Mouse (Mus musculus) lung, adult 18-20 months (tissue): Measurements from ENCODE around the gene Cdc34.

Source experiments
- DNase-seq, 2 experiments: peaks; one replicate each; pipeline ENCODE4 v3.0.0; 2022; ENCODE audit warnings: mixed read lengths in 2 of 2

Cdc34 gene

DNA sequence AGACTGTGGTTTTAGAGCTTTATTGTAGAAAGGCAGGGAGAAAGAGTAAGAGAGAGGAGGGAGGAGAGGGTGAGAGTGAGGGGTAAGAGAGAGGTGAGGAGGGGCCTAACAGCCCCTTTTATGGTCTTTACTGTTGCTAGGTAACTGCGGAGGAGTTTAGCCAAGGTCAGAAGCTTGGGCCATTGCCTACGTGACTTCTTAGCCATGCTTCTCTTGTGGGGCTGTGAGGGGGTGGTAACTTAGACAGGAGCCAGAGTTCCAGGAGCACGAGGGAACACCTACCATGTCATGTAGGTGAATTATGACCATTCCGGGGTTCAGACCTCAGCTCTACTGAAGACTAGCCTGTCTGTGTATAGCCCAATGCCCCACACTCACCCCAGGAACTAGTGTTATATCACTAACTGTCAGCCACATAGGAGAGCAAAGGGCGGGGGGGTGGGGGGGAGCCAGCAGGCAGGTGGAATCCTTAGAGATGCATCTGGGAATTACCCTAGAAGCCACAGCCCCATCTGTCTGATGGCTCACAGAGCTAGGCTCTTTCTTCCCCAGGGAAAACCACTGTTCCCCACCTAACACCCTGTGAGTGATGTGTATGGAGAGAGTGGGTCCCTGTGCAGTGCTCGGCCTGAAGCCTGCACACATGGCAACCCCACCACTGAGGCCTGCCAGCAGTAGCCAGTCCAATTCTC is 10.5 kb upstream of the Cdc34 start:
- no peak for DNase-seq

DNA sequence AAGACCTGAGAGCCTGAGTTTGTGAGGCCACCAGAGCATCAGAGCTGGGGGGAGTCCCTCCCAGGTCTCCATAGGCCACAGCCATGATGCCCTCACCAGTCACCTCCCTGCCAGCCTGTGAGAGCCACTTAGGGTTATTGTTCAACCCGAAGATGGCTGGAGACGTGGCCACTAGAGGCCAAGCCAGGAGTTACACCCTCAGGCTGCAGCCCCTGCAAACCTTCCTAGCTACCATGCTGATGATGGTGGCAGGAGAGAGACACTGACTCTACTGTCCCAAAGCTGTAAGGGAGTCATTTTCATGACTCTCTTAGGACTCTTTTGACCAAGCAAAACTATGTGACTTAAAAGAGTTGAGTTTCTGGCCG is 9.9 kb upstream of the Cdc34 start:
- DNase-seq: no peak

DNA sequence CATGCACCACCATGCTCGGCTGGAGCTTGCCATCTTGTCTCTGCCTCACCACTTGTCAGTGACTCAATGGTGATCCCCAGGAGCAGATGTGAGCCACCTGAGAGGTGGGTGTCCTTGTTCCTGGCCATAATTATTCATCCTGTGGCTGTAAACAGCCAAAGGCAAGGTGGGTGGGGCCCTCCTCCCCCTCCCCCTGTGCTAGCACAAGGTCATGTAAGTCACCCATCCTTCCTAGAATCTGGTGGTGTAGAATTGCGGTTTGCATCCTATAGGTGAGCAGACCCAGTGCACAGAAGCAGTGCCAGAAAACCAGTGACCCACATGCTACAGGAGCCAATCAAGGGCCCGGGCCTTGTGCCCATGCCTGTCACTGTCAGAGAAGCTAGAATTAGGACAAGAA is 8.9 kb upstream of the Cdc34 start:
- DNase-seq: no peak

DNA sequence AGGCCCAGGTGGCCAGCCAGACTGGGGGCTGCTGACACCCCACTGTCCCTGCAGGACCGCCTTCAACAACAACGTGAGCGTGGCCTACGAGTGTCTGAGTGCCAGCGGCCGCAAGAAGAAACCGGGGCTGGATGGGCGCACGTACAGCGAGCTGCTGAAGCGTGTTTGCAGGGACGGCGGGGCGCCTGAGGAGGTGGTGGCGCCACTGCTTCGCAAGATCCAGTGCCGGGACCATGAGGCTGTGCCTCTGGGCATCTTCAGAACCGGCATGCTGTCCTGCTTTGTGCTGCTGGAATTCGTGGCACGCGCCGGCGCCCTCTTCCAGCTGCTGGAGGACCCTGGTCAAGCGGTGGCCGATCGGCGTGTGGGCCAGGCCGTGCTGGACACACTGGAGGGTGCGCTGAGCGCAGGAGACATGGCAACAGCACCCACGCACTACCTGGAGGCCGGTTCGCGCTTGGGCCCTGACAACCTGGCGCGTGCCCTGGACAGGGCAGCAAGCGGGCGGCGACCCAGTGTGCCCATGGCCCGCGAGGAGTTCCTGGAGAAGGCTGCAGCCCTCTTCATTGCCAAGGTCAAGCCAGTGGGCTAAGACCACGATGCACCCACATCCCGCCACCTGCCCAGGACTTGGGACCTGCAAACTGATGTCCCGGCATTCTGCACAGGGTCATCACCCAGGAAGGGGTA is 6.5 kb upstream of the Cdc34 start:
- no peak for DNase-seq

DNA sequence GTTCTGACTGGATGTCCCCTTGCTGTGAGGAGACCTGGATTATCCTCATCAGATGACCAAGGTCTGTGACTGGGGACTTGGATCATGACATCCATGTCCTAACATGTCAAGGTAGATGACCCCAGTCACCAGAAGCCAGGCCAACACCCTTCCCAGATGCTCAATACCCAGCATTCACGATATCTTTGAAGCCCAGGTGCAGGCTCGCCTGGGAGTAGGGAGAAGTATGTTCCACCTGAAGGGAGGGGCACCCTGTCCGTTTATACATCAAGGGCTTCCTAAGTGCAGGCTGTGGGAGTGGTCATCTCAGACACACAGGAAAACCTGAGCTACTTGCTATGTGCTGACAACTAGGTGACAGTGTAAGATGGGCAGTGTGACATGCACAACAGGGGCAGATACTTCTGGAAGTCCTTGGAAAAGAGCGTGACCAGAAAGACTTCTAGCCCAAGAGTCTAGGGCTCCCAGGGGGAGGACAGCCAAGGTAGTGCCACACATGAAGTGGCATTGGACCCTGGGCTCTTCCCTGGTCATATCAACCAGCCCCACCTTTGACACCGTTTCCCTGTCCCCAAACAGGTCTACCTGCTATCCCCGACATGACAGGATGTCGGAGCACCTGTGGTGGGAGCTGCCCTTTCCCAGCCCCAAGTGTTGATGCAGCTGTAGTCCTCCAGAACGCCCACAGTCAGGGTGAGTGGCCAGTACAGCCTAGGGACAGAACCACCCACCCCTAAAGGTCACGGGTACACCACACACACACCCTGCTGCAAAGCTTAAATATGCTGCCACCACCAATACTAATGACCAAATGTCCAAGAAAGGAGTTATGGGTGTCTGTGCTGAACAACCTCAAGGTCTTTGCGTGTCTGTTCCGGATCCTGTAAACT is 1.1 kb upstream of the Cdc34 start:
- DNase-seq: peak in 1 of 2 experiments; percentile 33

DNA sequence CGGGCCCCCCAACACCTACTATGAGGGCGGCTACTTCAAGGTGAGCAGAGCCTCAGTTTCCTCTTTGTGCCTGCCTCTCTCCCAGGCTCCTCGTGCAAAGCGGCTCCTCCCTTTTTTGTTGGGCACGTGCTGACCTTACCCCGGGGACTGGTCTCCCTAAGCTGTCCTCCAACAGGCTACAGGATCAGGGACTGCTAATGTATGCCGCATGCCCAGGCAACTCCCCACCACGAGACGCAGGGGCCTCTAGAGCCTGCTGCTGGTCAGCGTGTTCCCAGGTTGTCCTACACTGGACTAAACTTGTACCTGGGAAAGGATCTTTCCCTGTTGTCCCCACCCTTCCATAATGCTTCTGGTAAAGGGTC is 538 bp downstream of the Cdc34 start:
- DNase-seq: no peak

DNA sequence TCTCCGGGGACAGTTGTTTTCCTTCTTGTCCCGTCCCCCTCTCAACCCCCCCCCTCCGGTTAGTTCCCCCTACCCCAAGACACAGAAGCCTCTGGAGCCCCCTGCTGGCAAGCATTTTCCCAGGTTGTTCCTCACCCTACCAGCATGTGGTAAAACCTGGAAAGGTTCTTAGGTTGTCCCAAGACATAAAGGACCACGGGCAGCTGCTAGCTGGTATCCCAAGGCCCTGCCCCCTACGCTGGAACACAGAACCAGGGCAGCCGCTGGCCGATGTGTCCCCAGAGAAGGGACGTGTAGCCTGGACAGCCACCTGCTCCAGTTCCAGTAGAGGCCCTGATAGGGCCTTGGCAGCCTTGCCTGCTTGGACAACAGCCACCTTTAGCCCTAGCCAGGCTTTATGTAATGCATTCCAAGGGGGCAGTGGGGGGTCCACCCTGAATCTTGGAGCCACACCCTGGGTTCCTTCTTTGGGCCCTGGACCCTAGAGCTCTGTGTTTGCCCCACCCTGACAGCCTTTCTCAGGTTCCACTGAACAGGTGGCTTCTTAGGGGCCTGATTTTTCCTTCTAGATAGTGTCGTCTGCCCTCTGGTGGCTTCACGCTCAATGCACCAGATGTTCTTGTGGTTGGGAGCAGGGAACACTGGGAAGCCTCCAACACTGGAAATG is 1.1 kb downstream of the Cdc34 start:
- DNase-seq: peak; percentile 53 to 65

DNA sequence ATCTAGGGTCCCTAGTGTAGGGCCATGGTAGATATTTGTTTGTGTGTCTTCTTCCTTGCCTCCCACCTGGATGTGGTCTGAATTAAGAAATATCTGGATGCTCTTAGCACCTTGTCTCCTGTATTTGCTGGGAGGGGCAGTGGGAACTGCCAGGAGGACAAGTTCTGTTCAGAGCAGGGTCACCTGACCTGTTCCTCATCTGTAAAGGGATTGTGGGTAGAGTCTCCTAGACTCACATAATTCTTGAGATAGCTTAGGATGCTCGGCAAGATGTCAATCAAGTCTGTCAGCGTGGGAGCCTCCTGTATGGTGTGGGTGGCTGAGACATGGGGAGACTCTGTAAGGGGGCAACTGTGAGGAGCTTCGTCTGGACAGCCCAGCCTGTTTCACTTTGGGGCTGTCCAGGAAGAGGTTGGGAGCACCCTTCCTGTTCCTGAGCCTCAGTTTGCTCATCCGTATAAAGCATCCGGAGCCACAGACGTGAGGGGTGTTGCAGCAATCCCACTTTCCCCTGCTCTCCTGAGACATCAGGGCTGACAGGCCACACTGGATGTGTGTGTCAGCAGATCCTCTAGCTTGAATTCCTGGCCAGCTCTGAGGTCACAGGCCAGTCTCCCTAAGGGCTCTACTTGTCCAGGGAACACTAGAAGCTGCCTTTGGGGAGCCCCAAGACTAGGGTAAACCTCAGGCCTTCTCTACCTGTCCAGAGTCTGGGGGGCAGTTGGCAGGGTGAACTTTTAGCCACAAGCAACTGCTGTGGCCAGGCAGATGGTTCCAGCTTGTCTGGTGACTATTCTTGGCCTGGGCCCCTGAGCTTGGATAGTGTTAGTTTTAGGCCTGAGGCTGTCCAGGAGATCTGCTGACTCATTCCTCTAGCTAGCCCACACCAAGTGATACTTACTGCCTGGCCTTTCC is 2.0 kb downstream of the Cdc34 start:
- no peak for DNase-seq

DNA sequence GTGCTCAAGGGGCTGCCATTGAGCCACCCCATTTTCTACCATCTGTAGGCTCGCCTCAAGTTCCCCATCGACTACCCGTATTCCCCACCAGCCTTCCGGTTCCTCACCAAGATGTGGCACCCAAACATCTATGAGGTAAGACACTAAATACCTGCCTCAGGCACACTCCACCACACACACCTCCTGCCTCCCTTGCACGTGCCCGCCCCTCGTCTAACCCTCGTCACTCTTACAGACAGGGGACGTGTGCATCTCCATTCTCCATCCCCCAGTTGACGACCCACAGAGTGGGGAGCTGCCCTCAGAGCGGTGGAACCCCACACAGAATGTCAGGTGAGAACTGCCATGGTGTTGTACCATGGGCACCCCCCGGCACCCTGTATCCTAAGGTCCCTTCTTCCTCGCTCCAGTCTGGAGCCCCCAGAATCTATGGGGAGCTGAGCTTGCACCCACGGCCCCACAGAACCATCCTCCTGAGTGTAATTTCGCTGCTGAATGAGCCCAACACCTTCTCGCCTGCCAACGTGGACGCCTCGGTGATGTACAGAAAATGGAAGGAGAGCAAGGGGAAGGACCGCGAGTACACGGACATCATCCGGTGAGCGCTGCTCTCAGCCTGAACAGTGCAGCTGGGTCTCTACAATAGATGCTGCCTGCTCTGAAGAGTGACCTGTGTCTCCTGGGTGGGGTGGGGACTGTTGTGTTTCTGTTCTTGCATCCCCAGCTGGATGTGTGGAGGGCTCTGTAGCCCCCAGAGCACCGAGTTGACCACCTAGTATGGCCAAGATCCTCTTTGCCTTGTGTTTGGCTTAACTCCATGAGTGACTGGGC is 3.0 kb downstream of the Cdc34 start:
- no peak for DNase-seq

DNA sequence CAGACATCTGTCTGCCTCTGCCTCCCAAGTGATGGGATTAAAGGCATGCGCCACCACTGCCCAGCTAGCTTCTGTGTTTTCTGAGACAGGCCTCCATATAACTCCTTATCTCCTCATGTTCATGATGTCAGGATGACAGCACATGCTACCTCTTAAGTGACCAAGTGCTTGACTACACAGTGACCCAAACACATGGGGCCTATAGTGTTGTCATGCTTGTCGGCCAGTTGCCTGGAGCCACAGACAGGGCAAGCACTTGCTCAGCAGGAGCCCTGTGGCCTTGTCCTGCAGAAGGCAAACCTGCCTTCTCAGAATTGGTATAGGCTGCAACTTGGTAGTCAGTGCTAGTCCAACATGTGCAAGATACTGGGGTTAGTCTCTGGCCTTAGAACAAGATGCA is 4.2 kb downstream of the Cdc34 start:
- DNase-seq: no peak

DNA sequence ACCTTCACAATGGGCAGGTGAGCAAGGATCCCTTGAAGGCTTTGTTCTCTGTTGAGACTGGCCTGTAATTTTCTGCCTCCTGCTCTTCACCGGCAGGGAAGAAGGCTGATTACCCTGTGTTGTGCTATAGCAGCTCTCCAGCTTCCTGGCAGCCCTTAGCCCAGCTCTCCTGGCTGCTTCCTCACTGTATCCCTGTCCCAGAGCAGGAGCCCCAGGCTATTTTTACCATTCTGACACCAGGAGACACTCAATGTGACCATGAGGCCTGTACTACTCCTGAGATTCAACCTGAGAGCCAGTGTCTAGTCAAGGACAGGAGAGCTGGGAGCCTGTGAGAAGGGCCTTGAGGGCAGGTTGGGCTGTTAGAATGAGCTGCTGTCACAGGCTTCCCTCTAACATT is 4.7 kb downstream of the Cdc34 start:
- DNase-seq: no peak

DNA sequence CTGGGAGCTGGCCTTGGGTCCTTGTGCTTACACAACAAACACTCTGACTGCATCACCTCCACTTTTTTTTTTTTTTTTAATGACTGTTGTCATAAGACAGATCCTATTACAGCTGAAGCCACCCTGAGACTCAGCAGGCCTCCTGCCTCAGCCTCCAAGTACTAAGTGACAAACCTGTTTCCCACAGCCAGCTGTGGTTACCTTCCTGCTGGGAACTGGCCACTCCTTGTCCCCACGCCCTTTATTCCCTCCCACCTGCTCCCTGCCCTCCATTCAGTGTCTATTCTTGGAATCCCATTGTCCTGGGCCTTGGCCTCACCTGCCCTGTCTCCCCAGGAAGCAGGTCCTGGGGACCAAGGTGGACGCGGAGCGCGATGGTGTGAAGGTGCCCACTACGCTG is 5.5 kb downstream of the Cdc34 start:
- no peak for DNase-seq

DNA sequence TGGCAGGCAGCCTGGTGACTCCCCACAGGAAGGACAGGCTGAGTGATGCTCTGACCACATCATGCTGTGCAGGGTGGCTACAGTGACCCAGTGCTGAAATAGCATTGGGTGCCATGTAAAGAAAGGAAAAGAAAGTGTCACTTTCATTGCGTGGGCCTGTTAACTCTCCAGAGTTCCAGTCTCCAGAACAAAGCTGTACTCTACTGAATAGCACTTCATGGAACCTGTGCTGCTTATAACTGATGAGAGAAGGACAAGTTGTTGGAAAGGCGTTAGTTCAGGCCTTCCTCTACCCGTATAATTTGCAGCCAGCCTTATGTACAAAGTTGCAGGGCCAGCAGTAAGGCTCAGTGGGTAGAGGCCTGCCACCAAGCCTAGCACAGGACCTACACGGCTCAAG is 6.7 kb downstream of the Cdc34 start, which contains the start of gene Gzmm:
TSS of gene Gzmm (plus strand) at position 301 of the 400 bp plus-strand sequence.
- no peak for DNase-seq

DNA sequence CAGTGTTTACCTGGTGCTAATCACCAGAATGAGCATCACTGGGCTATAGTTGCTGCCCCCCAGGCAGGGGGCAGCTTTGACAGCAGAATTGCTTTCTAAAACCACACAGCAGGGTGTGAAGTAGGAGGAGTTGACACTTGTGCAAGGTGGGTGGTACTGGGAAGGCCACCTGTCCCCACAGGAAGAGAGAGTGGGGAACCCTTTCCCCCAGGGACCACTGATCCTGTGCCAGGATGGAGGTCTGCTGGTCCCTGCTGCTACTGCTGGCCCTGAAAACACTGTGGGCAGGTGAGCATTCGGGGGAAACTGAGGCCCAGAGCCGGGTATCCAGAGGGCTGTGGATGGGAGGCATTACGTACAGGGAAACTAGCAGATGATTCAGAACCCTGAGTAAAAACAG is 7.2 kb downstream of the Cdc34 start:
- DNase-seq: no peak

DNA sequence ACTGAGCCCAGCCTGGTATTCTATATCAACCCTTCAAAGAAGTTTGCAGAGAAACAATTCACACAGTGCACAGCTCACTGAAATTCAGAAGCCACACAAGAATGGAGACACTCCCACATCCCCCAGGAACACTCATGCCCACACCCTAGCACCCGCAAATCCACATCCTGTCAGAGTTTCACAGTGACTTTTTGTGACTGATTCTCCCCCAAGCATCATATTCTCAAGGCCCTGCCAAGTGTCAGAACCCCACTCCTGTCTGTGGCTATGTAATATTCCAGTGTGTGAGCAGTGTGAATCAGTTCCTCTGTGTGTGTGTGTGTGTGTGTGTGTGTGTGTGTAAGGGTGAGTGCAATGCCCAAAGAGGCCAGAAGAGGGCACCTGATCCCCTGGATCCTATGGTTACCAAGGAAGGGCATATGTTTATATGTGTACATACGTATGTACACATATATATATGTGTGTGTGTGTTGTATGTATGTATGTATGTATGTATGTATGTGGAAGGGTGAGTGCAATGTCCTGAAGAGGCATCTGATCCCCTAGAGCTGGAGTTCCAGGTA is 10.1 kb downstream of the Cdc34 start:
- DNase-seq: no peak

DNA sequence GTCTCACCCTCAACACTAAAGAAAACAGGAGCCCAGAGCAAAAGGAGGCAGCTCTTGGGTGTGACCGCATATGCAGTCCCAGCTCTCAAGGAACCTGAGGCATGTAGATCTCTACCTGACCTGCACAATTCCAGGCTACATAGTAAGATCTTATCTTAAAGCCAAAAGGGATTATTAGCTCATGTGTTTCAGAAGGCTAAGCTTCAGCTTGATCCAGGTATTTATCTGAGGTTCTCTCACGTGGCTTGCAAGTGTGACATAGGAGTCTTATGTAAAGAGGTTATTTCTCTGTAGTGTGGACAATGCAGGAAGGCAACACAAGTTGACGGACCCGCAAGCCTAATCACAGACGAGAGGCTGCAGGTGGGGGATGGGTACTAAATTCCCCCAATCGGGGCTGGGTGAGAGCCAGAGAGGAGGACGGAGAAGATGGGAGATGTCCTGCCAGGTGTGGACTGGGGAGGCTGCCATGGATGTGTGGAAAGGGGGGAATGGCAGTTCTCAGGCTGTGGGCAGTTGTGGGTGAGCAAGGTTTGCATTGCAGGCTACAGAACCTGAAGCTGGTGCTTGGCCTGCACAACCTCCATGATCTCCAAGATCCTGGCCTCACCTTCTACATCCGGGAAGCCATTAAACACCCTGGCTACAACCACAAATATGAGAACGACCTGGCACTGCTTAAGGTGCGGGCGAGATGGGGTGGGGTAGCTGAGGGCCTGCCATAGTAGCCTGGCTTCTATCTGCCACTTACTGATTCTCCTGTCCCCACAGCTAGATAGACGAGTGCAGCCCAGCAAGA is 11.8 kb downstream of the Cdc34 start:
- DNase-seq: no peak

DNA sequence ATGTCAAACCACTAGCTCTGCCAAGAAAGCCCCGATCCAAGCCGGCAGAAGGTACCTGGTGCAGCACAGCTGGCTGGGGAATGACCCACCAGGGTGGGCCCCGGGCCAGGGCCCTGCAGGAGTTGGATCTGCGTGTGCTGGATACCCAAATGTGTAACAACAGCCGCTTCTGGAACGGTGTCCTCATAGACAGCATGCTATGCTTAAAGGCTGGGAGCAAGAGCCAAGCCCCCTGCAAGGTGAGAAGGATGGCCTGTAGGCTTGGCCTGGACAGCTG is 12.3 kb downstream of the Cdc34 start:
- no peak for DNase-seq

DNA sequence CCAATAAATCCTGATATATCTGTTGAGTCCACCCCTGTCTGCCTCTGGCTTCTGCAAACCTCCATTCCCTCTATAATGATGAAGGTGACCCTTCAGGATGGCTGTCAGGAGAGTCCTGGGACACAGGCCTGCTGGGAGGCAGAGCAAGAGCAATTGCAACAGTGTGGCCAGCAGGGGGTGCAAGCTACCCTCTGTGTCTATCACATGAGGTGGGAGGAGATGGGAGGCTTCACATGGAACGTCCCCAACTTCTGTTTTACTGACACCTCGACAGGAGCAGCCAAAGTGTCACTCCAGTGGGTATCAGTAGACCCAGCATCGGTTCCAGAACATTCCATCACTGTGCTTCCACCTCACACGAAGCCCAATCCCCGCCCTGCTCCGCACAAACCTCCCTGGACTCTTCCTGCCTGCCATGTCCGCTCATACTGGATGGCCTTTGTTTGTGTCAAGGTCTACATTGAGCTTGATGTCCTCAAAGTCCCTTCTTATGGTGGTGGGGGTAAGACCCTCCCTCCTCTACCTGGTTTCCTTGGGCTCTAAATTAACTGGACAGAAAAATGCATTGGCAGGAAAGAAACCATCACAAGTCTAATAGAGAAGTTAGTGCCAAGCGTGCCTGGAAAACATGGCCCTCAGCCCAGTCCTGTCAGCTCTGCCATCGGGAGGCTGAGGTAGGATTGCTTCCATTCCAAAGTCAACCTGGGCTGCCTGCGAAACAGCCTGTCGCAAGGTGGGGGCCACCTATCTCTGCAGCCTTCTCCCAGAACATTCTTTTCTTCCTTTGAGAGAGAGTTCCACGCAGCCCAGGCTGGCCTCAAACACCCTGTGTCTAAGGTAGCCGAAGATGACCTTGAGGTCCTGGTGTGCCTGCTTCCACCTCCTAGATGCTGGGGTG is 13.5 kb downstream of the Cdc34 start:
- peak; percentile 80 to 83 for DNase-seq

DNA sequence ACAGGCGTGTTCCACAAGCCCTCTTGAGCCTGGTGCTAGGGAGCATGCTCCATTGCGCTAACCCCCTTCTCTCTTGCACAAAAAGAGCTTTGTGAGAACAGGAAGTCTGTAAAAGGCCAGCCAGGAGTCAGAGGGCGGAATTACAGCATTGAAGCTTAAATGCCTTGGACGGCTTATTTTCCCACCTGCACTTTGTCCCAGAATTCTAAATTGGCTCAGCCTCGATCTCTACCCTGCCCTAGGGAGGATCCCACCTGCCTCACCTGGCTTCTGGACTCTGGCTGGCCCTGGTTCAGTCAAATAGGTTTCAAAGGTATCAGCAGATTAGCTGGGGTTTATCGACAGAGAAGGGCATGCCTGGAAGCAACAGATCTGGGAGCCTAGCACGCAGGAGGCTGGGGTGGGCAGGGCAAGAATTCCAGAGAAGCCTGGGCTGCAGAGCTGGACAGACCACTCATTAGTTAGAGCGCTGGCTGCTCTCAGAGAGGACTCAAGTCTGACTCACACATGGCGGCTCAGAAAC is 14.2 kb downstream of the Cdc34 start:
- DNase-seq: peak; percentile 56 to 58
